Mouse (Mus musculus) brain, embryonic 14.5 days (tissue): ENCODE data around the gene Ncoa6.

ENCODE experiments used
- CTCF ChIP-seq: fragments of 200-500 bp; IDR thresholded peaks from 2 replicates; pipeline ENCODE4 v1.5.1; 2012; ENCODE audit warnings: inconsistent platforms, mild to moderate bottlenecking, moderate library complexity, borderline replicate concordance; ENCODE audit not compliant: insufficient read depth, insufficient read length; ENCODE audit errors: extremely low read depth
- POLR2A ChIP-seq: fragments of 200-500 bp; IDR thresholded peaks from 2 replicates; pipeline ENCODE4 v1.6.1; 2012; ENCODE audit warnings: mild to moderate bottlenecking, inconsistent platforms, borderline replicate concordance; ENCODE audit not compliant: poor library complexity, insufficient read depth, insufficient read length, severe bottlenecking; ENCODE audit errors: extremely low read depth

- TF ChIP-seq CTCF (no peak), POLR2A (no peak)
These were observed 119.3 kb downstream of the Ncoa6 start for GRCm38 (mm10) chr2:155354402-155354801.
